Mouse (Mus musculus): ENCODE results near the gene Ubqln4. TPM values are rescaled to one million over a fixed set of nuclear protein-coding genes. Genes with fewer than 3 reads are reported as not detected.

Ubqln4 gene
- total and polyA plus RNA-seq, 3 experiments, result 22.8 to 62.2 (median 39.6) TPM

GRCm38 (mm10) chr3:88614418-88614817, 60.9 kb downstream of the Ubqln4 start:
- no peak overlapping the region for H3K4me2 ChIP-seq (ENCODE audit: insufficient read depth, low read depth, poor library complexity, severe bottlenecking)
- in situ Hi-C loops (cut with MboI; ENCODE audit: low pct_ligation_motif_present, low pct_unique_long_range_greater_than_20kb, low sequenced_read_pairs), result loop anchor here (25.0 kb wide), 1 partner anchor 123 kb away; no protein-coding TSS in a partner anchor
- no peaks in the 10 kb centered on the region for H3K36me3 ChIP-seq (replicated peaks in 1 of 2; ENCODE audit: control insufficient read depth in 1 of 2, insufficient read depth in 1 of 2, low read length in 1 of 2)
- H3K9me3 ChIP-seq (replicated peaks; ENCODE audit: low read length), result no peaks in the 10 kb centered on the region
- TF ChIP-seq PAX5 (IDR thresholded peaks at IDR 0.05; ENCODE audit: low read length) (no peak), ZKSCAN1 (IDR thresholded peaks at IDR 0.05; ENCODE audit: borderline replicate concordance, low read depth, low read length) (no peak), SIN3A (IDR thresholded peaks at IDR 0.05; ENCODE audit: low read length) (no peak), RCOR1 (conservative IDR thresholded peaks at IDR 0.05; ENCODE audit: low read depth, low read length) (no peak), GABPA (IDR thresholded peaks at IDR 0.05; ENCODE audit: insufficient replicate concordance, low read depth, low read length) (no peak), IRF4 (IDR thresholded peaks at IDR 0.05; ENCODE audit: low read depth, low read length) (no peak), CTCF (conservative IDR thresholded peaks at IDR 0.05 in 1 of 2, IDR thresholded peaks at IDR 0.05 in 1 of 2; ENCODE audit: low read depth in 2 of 2, low read length in 2 of 2) (no peak), ELF1 (IDR thresholded peaks at IDR 0.05; ENCODE audit: low read depth, low read length) (no peak), JUND (conservative IDR thresholded peaks at IDR 0.05; ENCODE audit: low read depth, low read length) (no peak)
- DNase-seq (ENCODE audit: extremely low read depth), result no peak
- no peak overlapping the region for H3K27ac ChIP-seq (ENCODE audit: insufficient read depth, low read depth)
- no peaks in the 10 kb centered on the region for H3K79me2 ChIP-seq (replicated peaks; ENCODE audit: control insufficient read depth, extremely low read depth, insufficient read depth, poor library complexity, severe bottlenecking)
- peaks cover 8% of the 10 kb centered on the region for H3K27me3 ChIP-seq (replicated peaks)
- H3K9ac ChIP-seq (ENCODE audit: insufficient read depth, low read depth), result no peak overlapping the region
- H3K4me1 ChIP-seq (ENCODE audit: control insufficient read depth in 1 of 2, insufficient read depth in 2 of 2), result peaks cover 13 to 43% of the 10 kb centered on the region in 2 experiments
- no peak overlapping the region for H3K4me3 ChIP-seq (replicated peaks in 1 of 3; ENCODE audit: low read depth in 2 of 3, low read length in 2 of 3, poor library complexity in 1 of 3)
- dilution Hi-C loops (cut with MboI; ENCODE audit: extremely low pct_ligation_motif_present, extremely low pct_unique_long_range_greater_than_20kb, low sequenced_read_pairs), result no loop called here

DNA sequence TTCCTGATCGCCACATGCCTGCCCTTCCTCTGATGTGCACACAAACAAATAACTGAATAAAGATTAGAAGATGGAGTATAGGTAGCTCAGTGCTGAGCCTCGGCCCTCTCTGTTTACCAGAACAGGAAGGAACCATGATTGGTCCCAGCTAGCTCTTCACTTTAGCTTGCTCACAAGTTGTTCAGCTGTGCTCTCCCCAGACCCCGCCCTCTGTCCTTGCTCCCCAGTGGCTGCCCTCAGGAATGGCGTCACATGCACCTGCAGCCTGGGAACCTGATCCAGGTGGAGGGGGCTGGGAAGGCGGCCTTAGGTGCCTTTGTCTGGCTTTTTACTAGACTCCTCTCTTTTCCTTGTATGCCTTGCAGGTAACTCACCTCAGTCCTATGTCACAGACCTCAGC, 61.6 kb downstream of the Ubqln4 start:
- Histone ChIP-seq H3K79me2 (replicated peaks; ENCODE audit: control insufficient read depth, extremely low read depth, insufficient read depth, poor library complexity, severe bottlenecking) (no peaks in the 10 kb centered on the region), H3K9ac (ENCODE audit: insufficient read depth, low read depth) (no peak overlapping the region), H3K27me3 (replicated peaks) (peaks cover 8% of the 10 kb centered on the region), H3K36me3 (replicated peaks in 1 of 2; ENCODE audit: control insufficient read depth in 1 of 2, insufficient read depth in 1 of 2, low read length in 1 of 2) (no peaks in the 10 kb centered on the region), H3K4me3 (replicated peaks in 1 of 3; ENCODE audit: low read depth in 2 of 3, low read length in 2 of 3, poor library complexity in 1 of 3) (no peak overlapping the region), H3K4me1 (ENCODE audit: control insufficient read depth in 1 of 2, insufficient read depth in 2 of 2) (peaks cover 15 to 50% of the 10 kb centered on the region in 2 experiments), H3K9me3 (replicated peaks; ENCODE audit: low read length) (no peaks in the 10 kb centered on the region), H3K27ac (ENCODE audit: insufficient read depth, low read depth) (no peak overlapping the region), H3K4me2 (ENCODE audit: insufficient read depth, low read depth, poor library complexity, severe bottlenecking) (no peak overlapping the region)
- no peak for DNase-seq (ENCODE audit: extremely low read depth)
- dilution Hi-C loops (cut with MboI; ENCODE audit: extremely low pct_ligation_motif_present, extremely low pct_unique_long_range_greater_than_20kb, low sequenced_read_pairs), result no loop called here
- no peak for TF ChIP-seq MEF2A (IDR thresholded peaks at IDR 0.05; ENCODE audit: borderline replicate concordance, low read depth, low read length)
- TF ChIP-seq ETS1 (conservative IDR thresholded peaks at IDR 0.05; ENCODE audit: low read depth, low read length), result no peak
- no peak for TF ChIP-seq ZMIZ1 (IDR thresholded peaks at IDR 0.05; ENCODE audit: low read depth, low read length)
- no peak for TF ChIP-seq TBP (conservative IDR thresholded peaks at IDR 0.05; ENCODE audit: low read depth, low read length)
- TF ChIP-seq RCOR1 (conservative IDR thresholded peaks at IDR 0.05; ENCODE audit: low read depth, low read length), result no peak
- TF ChIP-seq ZKSCAN1 (IDR thresholded peaks at IDR 0.05; ENCODE audit: borderline replicate concordance, low read depth, low read length), result no peak
- TF ChIP-seq EP300 (IDR thresholded peaks at IDR 0.05; ENCODE audit: low read length), result no peak
- TF ChIP-seq USF1 (IDR thresholded peaks at IDR 0.05; ENCODE audit: low read depth, low read length), result no peak
- no peak for TF ChIP-seq RAD21 (IDR thresholded peaks at IDR 0.05; ENCODE audit: low read depth, low read length)
- TF ChIP-seq IRF4 (IDR thresholded peaks at IDR 0.05; ENCODE audit: low read depth, low read length), result no peak
- no peak for TF ChIP-seq ZNF384 (IDR thresholded peaks at IDR 0.05; ENCODE audit: low read depth, low read length)
- no peak for TF ChIP-seq CTCF (conservative IDR thresholded peaks at IDR 0.05 in 1 of 2, IDR thresholded peaks at IDR 0.05 in 1 of 2; ENCODE audit: low read depth in 2 of 2, low read length in 2 of 2)
- TF ChIP-seq POLR2AphosphoS2 (IDR thresholded peaks at IDR 0.05; ENCODE audit: low read depth, low read length), result no peak
- no peak for TF ChIP-seq E2F4 (IDR thresholded peaks at IDR 0.05; ENCODE audit: insufficient replicate concordance, low read depth, low read length)
- TF ChIP-seq MAX (IDR thresholded peaks at IDR 0.05; ENCODE audit: low read length), result no peak
- in situ Hi-C loops (cut with MboI; ENCODE audit: low pct_ligation_motif_present, low pct_unique_long_range_greater_than_20kb, low sequenced_read_pairs), result loop anchor here (25.0 kb wide), 1 partner anchor 122 kb away; no protein-coding TSS in a partner anchor

All from CH12.LX (cell line).